Mouse (Mus musculus) embryonic fibroblast, embryonic 13.5 days (primary cell): ENCODE measurements around the gene Sema4c.
"Not testable (repeated sequence)": the region's sequence is repeated elsewhere in the genome, so short reads cannot be mapped to it uniquely, and the experiment has no call there.

Experiments used
- CTCF ChIP-seq: IDR thresholded peaks from 2 replicates; pipeline ENCODE4 v1.5.1; 2011; ENCODE audit warnings: mild to moderate bottlenecking, control low read depth, low read length, moderate library complexity, borderline replicate concordance; ENCODE audit not compliant: insufficient read depth
- POLR2A ChIP-seq: IDR thresholded peaks from 2 replicates; pipeline ENCODE4 v1.6.1; 2011; ENCODE audit warnings: low read depth, mild to moderate bottlenecking, control low read depth, low read length, moderate library complexity

GRCm38 (mm10) chr1:36536783-36537182 lies 21.4 kb downstream of the Sema4c start, which contains the start of gene Ankrd23:
- TF ChIP-seq CTCF, POLR2A: not testable (repeated sequence)
